Mouse (Mus musculus): ENCODE measurements around the gene U90926.

DNA sequence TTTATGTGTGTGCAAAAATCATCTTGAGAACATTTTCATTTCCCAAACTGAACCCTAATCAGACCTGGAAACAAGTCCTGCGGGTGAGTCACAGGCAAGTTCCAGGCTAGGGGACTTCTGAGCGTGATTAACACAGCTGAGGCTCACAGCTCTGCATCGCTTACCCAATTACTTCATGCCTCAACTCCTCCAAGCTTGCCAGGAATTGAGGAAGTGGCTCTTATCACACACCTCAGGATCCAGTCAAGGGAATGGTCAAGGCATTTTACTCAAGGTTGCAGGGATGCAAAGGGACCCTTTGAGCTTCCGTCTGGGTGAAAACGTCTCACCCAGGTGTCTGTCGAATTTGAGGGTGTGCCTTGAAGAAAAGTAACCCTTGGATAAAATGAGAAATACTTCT lies 4.6 kb upstream of the U90926 start:
- TF ChIP-seq CTCF (IDR thresholded peaks at IDR 0.05; ENCODE audit: control insufficient read depth, insufficient read depth, low read length) (no peak), POLR2A (IDR thresholded peaks at IDR 0.05; ENCODE audit: borderline replicate concordance, control insufficient read depth, low read depth, low read length) (no peak)

All from bone marrow, adult 2 months (tissue).